Mouse (Mus musculus): Measurements from ENCODE around the gene Ybey. TPM values are rescaled to one million over a fixed set of nuclear protein-coding genes. Genes with fewer than 3 reads are reported as not detected.

Gene Ybey
- polyA plus RNA-seq, 3 experiments from 2014 or later = 3.4 to 4.4 (median 3.4) TPM

GRCm38 (mm10) chr10:76442178-76443088, 26.5 kb downstream of the Ybey start, which contains the start of gene Pcnt:
TSS of gene Pcnt (minus strand) at chr10:76442786.
- peak; percentile 94 for ATAC-seq

- ATAC-seq = no peak
Observed at GRCm38 (mm10) chr10:76440281-76440680, 28.6 kb downstream of the Ybey start, which contains the start of gene AC141477.1. TSS of gene AC141477.1 (minus strand) at chr10:76440444.

GRCm38 (mm10) chr10:76439107-76439890, 29.6 kb downstream of the Ybey start:
- ATAC-seq = no peak

GRCm38 (mm10) chr10:76433925-76434324, 35.0 kb downstream of the Ybey start:
- no peak for ATAC-seq

GRCm38 (mm10) chr10:76425674-76426073, 43.2 kb downstream of the Ybey start:
- ATAC-seq = no peak

- ATAC-seq = no peak
Observed at GRCm38 (mm10) chr10:76416811-76417210, 52.1 kb downstream of the Ybey start.

Other genes with a start within 250 kb of the Ybey start
- gene Prmt2, start 231.2 kb downstream of the Ybey start, polyA plus RNA-seq (2017; shearing (Covaris generic)) = 10 to 100 TPM; 19.2 to 41.4 (median 37.6) TPM
- not detected for gene S100b, start 215.3 kb downstream of the Ybey start, polyA plus RNA-seq (2017; shearing (Covaris generic))
- gene Dip2a, start 123.8 kb downstream of the Ybey start, polyA plus RNA-seq (2017; shearing (Covaris generic)) = 1 to 10 TPM; 1.4 to 2.3 (median 1.7) TPM
- 1 to 10 TPM in 2 of 3 experiments, not detected in 1; 2.5 to 6.2 TPM for gene AC141477.1, start 28.7 kb downstream of the Ybey start, polyA plus RNA-seq (2017; shearing (Covaris generic))
- 10 to 100 TPM; 12.2 to 13.8 (median 13.5) TPM for gene Pcnt, start 26.3 kb downstream of the Ybey start, polyA plus RNA-seq (2017; shearing (Covaris generic))
- gene 2610028H24Rik, start 20.0 kb downstream of the Ybey start, polyA plus RNA-seq (2017; shearing (Covaris generic)) = not detected
- 10 to 100 TPM; 41.0 to 56.4 (median 54.3) TPM for gene Mcm3ap, start 187 bp downstream of the Ybey start, polyA plus RNA-seq (2017; shearing (Covaris generic))
- 10 to 100 TPM in 2 of 3 experiments, 1 to 10 TPM in 1; 9.7 to 17.3 (median 12.5) TPM for gene Lss, start 62.5 kb upstream of the Ybey start, polyA plus RNA-seq (2017; shearing (Covaris generic))
- gene Spatc1l, start 93.2 kb upstream of the Ybey start, polyA plus RNA-seq (2017; shearing (Covaris generic)) = not detected
- not detected for gene Ftcd, start 106.5 kb upstream of the Ybey start, polyA plus RNA-seq (2017; shearing (Covaris generic))
- gene Col6a2, start 154.5 kb upstream of the Ybey start, polyA plus RNA-seq (2017; shearing (Covaris generic)) = not detected